Mouse (Mus musculus) liver, embryonic 15.5 days (tissue): Measurements from ENCODE around the gene Rtn3. TPM values are rescaled to one million over a fixed set of nuclear protein-coding genes. Genes with fewer than 3 reads are reported as not detected.

Experiments used
- ATAC-seq: fragments of 200-750 bp; cut with Nextera tagmentation; 2 replicates; pipeline ENCODE4 v1.8.0; 2017; ENCODE audit warnings: moderate number of reproducible peaks, mild to moderate bottlenecking, moderate library complexity; ENCODE audit not compliant: insufficient read depth
- H3K27ac ChIP-seq: fragments of 300-500 bp; sonication (generic); replicated peaks from 2 replicates; pipeline ENCODE4 v1.5.1; 2015; ENCODE audit warnings: mild to moderate bottlenecking, inconsistent platforms
- H3K27me3 ChIP-seq: fragments of 300-500 bp; sonication (generic); 2 replicates; pipeline ENCODE4 v1.6.1; 2015; ENCODE audit warnings: mild to moderate bottlenecking, inconsistent platforms
- H3K36me3 ChIP-seq: fragments of 300-500 bp; sonication (generic); replicated peaks from 2 replicates; pipeline ENCODE4 v1.6.1; 2015; ENCODE audit warnings: moderate library complexity, mild to moderate bottlenecking, inconsistent platforms
- H3K4me1 ChIP-seq: fragments of 300-500 bp; sonication (generic); replicated peaks from 2 replicates; pipeline ENCODE4 v1.6.1; 2015; ENCODE audit warnings: inconsistent platforms
- H3K4me2 ChIP-seq: fragments of 300-500 bp; sonication (generic); 2 replicates; pipeline ENCODE4 v1.6.1; 2015; ENCODE audit warnings: moderate library complexity, mild to moderate bottlenecking, inconsistent platforms
- H3K4me3 ChIP-seq: fragments of 300-500 bp; sonication (generic); replicated peaks from 2 replicates; pipeline ENCODE4 v1.5.1; 2015; ENCODE audit warnings: mild to moderate bottlenecking, inconsistent platforms
- H3K9ac ChIP-seq: fragments of 300-500 bp; sonication (generic); 2 replicates; pipeline ENCODE4 v1.6.1; 2015; ENCODE audit warnings: moderate library complexity, mild to moderate bottlenecking, inconsistent platforms
- H3K9me3 ChIP-seq: fragments of 300-500 bp; sonication (generic); replicated peaks from 2 replicates; pipeline ENCODE4 v1.6.1; 2016; ENCODE audit warnings: inconsistent platforms
- WGBS: fragments of 180-500 bp; shearing (Covaris S2); methylation state at CpG from one replicate; pipeline ENCODE4 v1.1.7; 2015; ENCODE audit warnings: mixed read lengths; ENCODE audit not compliant: insufficient replicate concordance; 5-methylcytosine and 5-hydroxymethylcytosine counted together
- polyA plus RNA-seq: library from polyadenylated mRNA; unstranded; fragments of >200 nt; fragmentation: Nextera tagmentation; extraction: Ambion mirVana; gene quantifications from 2 replicates; pipeline ENCODE4 v1.2.1, GENCODE M21; 2015

Gene Rtn3
- polyA plus RNA-seq = 69.6 and 71.7 TPM in 2 replicates

GRCm38 (mm10) chr19:7482599-7483511 lies at the start of gene Rtn3:
Gene Rtn3 (minus strand): TSS chr19:7483281.
- Histone ChIP-seq H3K4me2 (peak within 1 kb of the TSS; percentile 89), H3K4me1 (peaks cover 28% of the 10 kb centered on the region), H3K36me3 (no peaks in the 10 kb centered on the region), H3K9ac (peak within 1 kb of the TSS; percentile 87), H3K27me3 (no peaks in the 10 kb centered on the region), H3K4me3 (peak within 1 kb of the TSS; percentile 71), H3K27ac (peak within 1 kb of the TSS; percentile 96), H3K9me3 (no peaks in the 10 kb centered on the region)
- under 1% methylated on average over 80 of the region's 80 CpGs for WGBS
- ATAC-seq = peak; percentile 90

GRCm38 (mm10) chr19:7531906-7532305 lies 48.8 kb upstream of the Rtn3 start:
- no peaks in the 10 kb centered on the region for H3K9me3 ChIP-seq
- H3K4me2 ChIP-seq = no peak overlapping the region
- peaks cover 60% of the 10 kb centered on the region for H3K36me3 ChIP-seq
- no peaks in the 10 kb centered on the region for H3K27me3 ChIP-seq
- no peak overlapping the region for H3K9ac ChIP-seq
- H3K27ac ChIP-seq = no peak overlapping the region
- 81% methylated on average over 5 of the region's 5 CpGs for WGBS
- H3K4me1 ChIP-seq = no peaks in the 10 kb centered on the region
- ATAC-seq = no peak
- H3K4me3 ChIP-seq = no peak overlapping the region

GRCm38 (mm10) chr19:7528639-7529428 lies 45.8 kb upstream of the Rtn3 start:
- Histone ChIP-seq H3K4me2 (no peak overlapping the region), H3K9ac (no peak overlapping the region), H3K4me1 (no peaks in the 10 kb centered on the region), H3K27ac (no peak overlapping the region), H3K36me3 (peaks cover 72% of the 10 kb centered on the region), H3K27me3 (no peaks in the 10 kb centered on the region), H3K9me3 (no peaks in the 10 kb centered on the region), H3K4me3 (no peak overlapping the region)
- no peak for ATAC-seq
- 54% methylated on average over 7 of the region's 7 CpGs for WGBS

- Histone ChIP-seq H3K27ac (no peak overlapping the region), H3K9me3 (no peaks in the 10 kb centered on the region), H3K36me3 (peaks cover 64% of the 10 kb centered on the region), H3K4me1 (no peaks in the 10 kb centered on the region), H3K27me3 (no peaks in the 10 kb centered on the region), H3K4me2 (no peak overlapping the region), H3K9ac (no peak overlapping the region), H3K4me3 (no peak overlapping the region)
- ATAC-seq = no peak
- WGBS = 74% methylated on average over 3 of the region's 3 CpGs
These were observed 41.8 kb upstream of the Rtn3 start for GRCm38 (mm10) chr19:7524879-7525278.

GRCm38 (mm10) chr19:7523781-7524180 lies 40.7 kb upstream of the Rtn3 start:
- ATAC-seq = no peak
- Histone ChIP-seq H3K27me3 (no peaks in the 10 kb centered on the region), H3K9me3 (no peaks in the 10 kb centered on the region), H3K4me2 (no peak overlapping the region), H3K36me3 (peaks cover 64% of the 10 kb centered on the region), H3K4me1 (no peaks in the 10 kb centered on the region), H3K27ac (no peak overlapping the region), H3K4me3 (no peak overlapping the region), H3K9ac (no peak overlapping the region)

- no peaks in the 10 kb centered on the region for H3K4me1 ChIP-seq
- H3K4me2 ChIP-seq = no peak overlapping the region
- ATAC-seq = no peak
- whole genome bisulfite sequencing = 74% methylated on average over 1 of the region's 1 CpGs
- peaks cover 64% of the 10 kb centered on the region for H3K36me3 ChIP-seq
- no peaks in the 10 kb centered on the region for H3K9me3 ChIP-seq
- H3K4me3 ChIP-seq = no peak overlapping the region
- no peaks in the 10 kb centered on the region for H3K27me3 ChIP-seq
- no peak overlapping the region for H3K27ac ChIP-seq
- H3K9ac ChIP-seq = no peak overlapping the region
These were observed 40.2 kb upstream of the Rtn3 start for GRCm38 (mm10) chr19:7523292-7523691.

- no peak overlapping the region for H3K9ac ChIP-seq
- H3K27ac ChIP-seq = no peak overlapping the region
- WGBS = 93% methylated on average over 2 of the region's 2 CpGs
- H3K4me2 ChIP-seq = no peak overlapping the region
- H3K4me1 ChIP-seq = no peaks in the 10 kb centered on the region
- H3K27me3 ChIP-seq = no peaks in the 10 kb centered on the region
- H3K9me3 ChIP-seq = no peaks in the 10 kb centered on the region
- H3K4me3 ChIP-seq = no peak overlapping the region
- ATAC-seq = no peak
- peaks cover 61% of the 10 kb centered on the region for H3K36me3 ChIP-seq
These were observed 39.8 kb upstream of the Rtn3 start for GRCm38 (mm10) chr19:7522856-7523255.

GRCm38 (mm10) chr19:7521619-7522018 lies 38.5 kb upstream of the Rtn3 start:
- Histone ChIP-seq H3K4me3 (no peak overlapping the region), H3K27ac (no peak overlapping the region), H3K4me1 (no peaks in the 10 kb centered on the region), H3K27me3 (no peaks in the 10 kb centered on the region), H3K9ac (no peak overlapping the region), H3K9me3 (no peaks in the 10 kb centered on the region), H3K4me2 (no peak overlapping the region), H3K36me3 (peaks cover 69% of the 10 kb centered on the region)
- 76% methylated on average over 3 of the region's 3 CpGs for WGBS
- no peak for ATAC-seq

- 15% methylated on average over 1 of the region's 1 CpGs for WGBS
- Histone ChIP-seq H3K36me3 (peaks cover 58% of the 10 kb centered on the region), H3K9ac (no peak overlapping the region)
These were observed 33.4 kb upstream of the Rtn3 start for GRCm38 (mm10) chr19:7516437-7516836.

GRCm38 (mm10) chr19:7508026-7508425 lies 24.9 kb upstream of the Rtn3 start:
- Histone ChIP-seq H3K27me3 (no peaks in the 10 kb centered on the region), H3K4me2 (no peak overlapping the region), H3K4me1 (peaks cover 11% of the 10 kb centered on the region), H3K36me3 (peaks cover 28% of the 10 kb centered on the region), H3K27ac (no peak overlapping the region), H3K4me3 (no peak overlapping the region), H3K9ac (no peak overlapping the region), H3K9me3 (no peaks in the 10 kb centered on the region)
- no peak for ATAC-seq
- 77% methylated on average over 4 of the region's 4 CpGs for WGBS

More at GRCm38 (mm10) chr19:7516437-7516836, 33.4 kb upstream of the Rtn3 start:
- Histone ChIP-seq H3K27me3 (no peaks in the 10 kb centered on the region), H3K9me3 (no peaks in the 10 kb centered on the region), H3K27ac (no peak overlapping the region), H3K4me3 (no peak overlapping the region), H3K4me2 (no peak overlapping the region), H3K4me1 (peaks cover 6% of the 10 kb centered on the region)
- ATAC-seq = no peak

- Histone ChIP-seq H3K4me2 (no peak overlapping the region), H3K9ac (no peak overlapping the region), H3K36me3 (peaks cover 15% of the 10 kb centered on the region), H3K27me3 (no peaks in the 10 kb centered on the region), H3K27ac (no peak overlapping the region), H3K4me1 (peaks cover 10% of the 10 kb centered on the region), H3K4me3 (no peak overlapping the region), H3K9me3 (no peaks in the 10 kb centered on the region)
- no peak for ATAC-seq
- 68% methylated on average over 1 of the region's 1 CpGs for WGBS
These were observed 23.2 kb upstream of the Rtn3 start for GRCm38 (mm10) chr19:7506321-7506720.
